Mouse (Mus musculus): ENCODE results near the gene Kif2a.

Gene Kif2a

GRCm38 (mm10) chr13:107021461-107022265, at the start of gene Kif2a:
TSS of gene Kif2a (minus strand) at chr13:107022126.
- DNase-seq (ENCODE audit: low read depth, low spot score): no peak

GRCm38 (mm10) chr13:107069061-107069460, 47.1 kb upstream of the Kif2a start:
- no peak for DNase-seq (ENCODE audit: low read depth, low spot score)

- no peak for DNase-seq (ENCODE audit: low read depth, low spot score)
These were observed 43.4 kb upstream of the Kif2a start for GRCm38 (mm10) chr13:107065098-107065855.

GRCm38 (mm10) chr13:107064263-107064662, 42.3 kb upstream of the Kif2a start:
- DNase-seq (ENCODE audit: low read depth, low spot score): no peak

GRCm38 (mm10) chr13:107063115-107063807, 41.3 kb upstream of the Kif2a start:
- DNase-seq (ENCODE audit: low read depth, low spot score): no peak

- DNase-seq (ENCODE audit: low read depth, low spot score): no peak
These were observed 38.2 kb upstream of the Kif2a start for GRCm38 (mm10) chr13:107060098-107060497.

GRCm38 (mm10) chr13:107059460-107059859, 37.5 kb upstream of the Kif2a start:
- no peak for DNase-seq (ENCODE audit: low read depth, low spot score)

- DNase-seq (ENCODE audit: low read depth, low spot score): no peak
These were observed 34.4 kb upstream of the Kif2a start for GRCm38 (mm10) chr13:107056318-107056717.

- no peak for DNase-seq (ENCODE audit: low read depth, low spot score)
These were observed 32.6 kb upstream of the Kif2a start for GRCm38 (mm10) chr13:107054496-107054895.

- no peak for DNase-seq (ENCODE audit: low read depth, low spot score)
These were observed 29.4 kb upstream of the Kif2a start for GRCm38 (mm10) chr13:107051342-107051741.

- DNase-seq (ENCODE audit: low read depth, low spot score): no peak
These were observed 22.3 kb upstream of the Kif2a start for GRCm38 (mm10) chr13:107044229-107044628.

GRCm38 (mm10) chr13:107042551-107042950, 20.6 kb upstream of the Kif2a start:
- DNase-seq (ENCODE audit: low read depth, low spot score): no peak

- DNase-seq (ENCODE audit: low read depth, low spot score): no peak
These were observed 17.6 kb upstream of the Kif2a start for GRCm38 (mm10) chr13:107039493-107039892.

- DNase-seq (ENCODE audit: low read depth, low spot score): no peak
These were observed 16.4 kb upstream of the Kif2a start for GRCm38 (mm10) chr13:107038346-107038745.

- DNase-seq (ENCODE audit: low read depth, low spot score): no peak
These were observed 13.7 kb upstream of the Kif2a start for GRCm38 (mm10) chr13:107035511-107036113.

GRCm38 (mm10) chr13:107035078-107035477, 13.2 kb upstream of the Kif2a start:
- DNase-seq (ENCODE audit: low read depth, low spot score): no peak

GRCm38 (mm10) chr13:107034028-107034920, 12.3 kb upstream of the Kif2a start:
- no peak for DNase-seq (ENCODE audit: low read depth, low spot score)

GRCm38 (mm10) chr13:107031228-107031627, 9.3 kb upstream of the Kif2a start:
- DNase-seq (ENCODE audit: low read depth, low spot score): no peak

- DNase-seq (ENCODE audit: low read depth, low spot score): no peak
These were observed 5.3 kb upstream of the Kif2a start for GRCm38 (mm10) chr13:107027218-107027617.

GRCm38 (mm10) chr13:107025663-107026062, 3.7 kb upstream of the Kif2a start:
- no peak for DNase-seq (ENCODE audit: low read depth, low spot score)
